ENCODE assay signal across 8 mouse cellular contexts in the genomic region with DNA sequence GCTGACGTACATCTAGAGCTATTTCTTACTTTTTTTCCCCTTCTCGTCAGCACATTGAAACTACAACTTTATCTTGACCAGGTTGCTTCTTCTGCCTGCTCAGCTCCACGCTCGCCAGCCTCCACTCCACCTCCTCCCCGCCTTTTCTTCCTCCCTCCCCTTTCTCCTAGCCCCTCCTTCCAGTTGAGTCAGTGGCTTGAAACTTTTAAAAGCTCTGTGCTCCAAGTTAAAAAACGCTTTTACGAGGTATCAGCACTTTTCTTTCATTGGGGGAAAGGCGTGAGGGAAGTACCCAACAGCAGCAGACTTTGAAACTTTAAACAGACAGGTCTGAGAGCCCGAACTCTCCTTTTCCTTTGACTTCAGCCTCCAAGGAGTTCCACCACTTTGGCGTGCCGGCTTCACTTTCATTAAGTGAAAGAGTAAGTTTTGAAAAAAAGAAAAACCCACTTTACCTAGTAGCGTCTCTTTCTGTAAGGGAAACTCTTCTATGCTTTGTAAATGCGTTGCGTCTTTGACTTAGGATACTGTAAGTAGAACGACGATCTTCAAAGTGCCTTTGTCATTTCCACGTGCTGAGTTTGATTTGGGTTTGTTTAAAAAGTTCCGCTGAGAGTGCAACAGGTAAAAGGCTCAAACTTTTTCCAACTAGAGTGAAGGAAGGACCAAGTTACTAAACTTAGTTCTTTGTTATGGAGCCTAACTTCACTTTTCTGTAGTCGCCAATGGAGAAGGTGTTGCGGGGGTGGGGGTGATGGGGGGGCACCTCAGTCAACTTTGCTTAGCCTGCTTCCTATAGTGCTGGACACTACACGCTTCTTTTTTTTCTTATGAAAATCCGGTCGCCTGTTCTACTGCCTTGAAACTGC. TPM values are rescaled to one million over a fixed set of nuclear protein-coding genes. Genes with fewer than 3 reads are reported as not detected.
DNase-seq lines count a peak whose midpoint lies in the region; ATAC-seq and TF ChIP-seq lines count a peak whose summit lies in the region.

Gja1 (plus strand) TSS at position 234 of the 869 bp plus-strand sequence.

- H3K27ac ChIP-seq in heart, embryonic 15.5 days: peak within 1 kb of the TSS; percentile 87
- peak within 1 kb of the TSS; percentile 82 for H3K27ac ChIP-seq in kidney, postnatal 0 days
- no peak within 1 kb of the TSS for H3K27ac ChIP-seq in liver, embryonic 15.5 days (replicated peaks)
- no peak within 1 kb of the TSS for H3K27ac ChIP-seq in neural tube, embryonic 12.5 days

- no peaks in the 10 kb centered on the region for H3K27me3 ChIP-seq in heart, embryonic 15.5 days
- no peaks in the 10 kb centered on the region for H3K27me3 ChIP-seq in kidney, postnatal 0 days (ENCODE audit: insufficient read depth, low read length)
- peaks cover 30% of the 10 kb centered on the region for H3K27me3 ChIP-seq in liver, embryonic 15.5 days
- H3K27me3 ChIP-seq in neural tube, embryonic 12.5 days (replicated peaks): no peaks in the 10 kb centered on the region

- H3K4me3 ChIP-seq in heart, embryonic 15.5 days: peak within 1 kb of the TSS; percentile 70
- H3K4me3 ChIP-seq in kidney, postnatal 0 days (replicated peaks; ENCODE audit: low read depth, low read length): peak within 1 kb of the TSS; percentile 72
- H3K4me3 ChIP-seq in liver, embryonic 15.5 days (replicated peaks): peak within 1 kb of the TSS; percentile 50
- H3K4me3 ChIP-seq in neural tube, embryonic 12.5 days: peak within 1 kb of the TSS; percentile 51

- H3K4me1 ChIP-seq in heart, embryonic 15.5 days (replicated peaks): peaks cover 11% of the 10 kb centered on the region
- 0 out of 2 replicates have a peak, but pooled peaks cover 3% of the 10 kb centered on the region for H3K4me1 ChIP-seq in kidney, postnatal 0 days (replicated peaks; ENCODE audit: insufficient read depth, low read length)
- H3K4me1 ChIP-seq in liver, embryonic 15.5 days (replicated peaks): peaks cover 20% of the 10 kb centered on the region
- peaks cover 6% of the 10 kb centered on the region for H3K4me1 ChIP-seq in neural tube, embryonic 12.5 days

- peak; percentile 70; the same call in 1 of the 2 replicates for ATAC-seq in erythroblast, adult 5-6 weeks (replicated peaks; ENCODE audit: low FRiP score, poor library complexity, severe bottlenecking)
- peak; percentile 78 for ATAC-seq in heart, embryonic 15.5 days (replicated peaks; ENCODE audit: insufficient number of reproducible peaks, insufficient read depth, low FRiP score, low read depth)
- ATAC-seq in kidney, postnatal 0 days (replicated peaks; ENCODE audit: low FRiP score, low read depth): peak; percentile 52
- ATAC-seq in liver, embryonic 15.5 days (ENCODE audit: insufficient read depth): peak; percentile 34; the same call in 1 of the 2 replicates
- ATAC-seq in neural tube, embryonic 12.5 days (ENCODE audit: low FRiP score, low read depth): peak; percentile 34

- H3K9ac ChIP-seq in heart, embryonic 15.5 days: peak within 1 kb of the TSS; percentile 83
- H3K9ac ChIP-seq in kidney, postnatal 0 days (ENCODE audit: low read depth, low read length): peak within 1 kb of the TSS; percentile 73
- H3K9ac ChIP-seq in liver, embryonic 15.5 days: no peak within 1 kb of the TSS
- peak within 1 kb of the TSS; percentile 62 for H3K9ac ChIP-seq in neural tube, embryonic 12.5 days

- under 1% methylated on average over 23 of the region's 23 CpGs for WGBS in heart, embryonic 15.5 days
- WGBS in kidney, postnatal 0 days: 0% methylated on average over 23 of the region's 23 CpGs
- WGBS in liver, embryonic 15.5 days (ENCODE audit: insufficient replicate concordance): 0% methylated on average over 23 of the region's 23 CpGs
- WGBS in neural tube, embryonic 12.5 days: under 1% methylated on average over 23 of the region's 23 CpGs

- no peaks in the 10 kb centered on the region for H3K9me3 ChIP-seq in heart, embryonic 15.5 days (replicated peaks)
- H3K9me3 ChIP-seq in kidney, postnatal 0 days (replicated peaks; ENCODE audit: low read length): no peaks in the 10 kb centered on the region
- no peaks in the 10 kb centered on the region for H3K9me3 ChIP-seq in liver, embryonic 15.5 days (replicated peaks)
- H3K9me3 ChIP-seq in neural tube, embryonic 12.5 days: no peaks in the 10 kb centered on the region

- H3K36me3 ChIP-seq in heart, embryonic 15.5 days: no peaks in the 10 kb centered on the region
- no peaks in the 10 kb centered on the region for H3K36me3 ChIP-seq in kidney, postnatal 0 days (ENCODE audit: insufficient read depth, low read length)
- H3K36me3 ChIP-seq in liver, embryonic 15.5 days (replicated peaks): no peaks in the 10 kb centered on the region
- no peaks in the 10 kb centered on the region for H3K36me3 ChIP-seq in neural tube, embryonic 12.5 days

- H3K4me2 ChIP-seq in heart, embryonic 15.5 days: peak within 1 kb of the TSS; percentile 68
- peak within 1 kb of the TSS; percentile 87 for H3K4me2 ChIP-seq in kidney, postnatal 0 days (ENCODE audit: low read length)
- peak within 1 kb of the TSS; percentile 70 for H3K4me2 ChIP-seq in liver, embryonic 15.5 days
- peak within 1 kb of the TSS; percentile 80 for H3K4me2 ChIP-seq in neural tube, embryonic 12.5 days (replicated peaks)

- DNase-seq in A20 (ENCODE audit: low read depth, low spot score) (peak; percentile 70), adipocyte (ENCODE audit: low spot score) (peak; percentile 35), MN1 (ENCODE audit: low spot score) (no peak)
- peak; percentile 92 for DNase-seq in kidney, postnatal 0 days (ENCODE audit: low spot score)

- TF ChIP-seq CTCF in kidney, postnatal 0 days (IDR thresholded peaks at IDR 0.05; ENCODE audit: low read depth): no peak

RNA-seq across cellular contexts. Expression of gene Gja1, which starts in this region (rescaled TPM):
- total RNA-seq in erythroblast, adult 5-6 weeks (2015; ENCODE audit: low replicate concordance): 1.0 and 2.1 TPM in 2 replicates
- total RNA-seq in erythroblast, adult 5-6 weeks (2017; ENCODE audit: low replicate concordance): 1.3 and 2.0 TPM in 2 replicates
- polyA plus RNA-seq in heart, embryonic 15.5 days (2015; fragmentation: Nextera tagmentation; extraction: Ambion mirVana): 368 and 467 TPM in 2 replicates
- polyA plus RNA-seq in kidney, postnatal 0 days (2015; fragmentation: Nextera tagmentation; extraction: Ambion mirVana): 77.2 and 81.2 TPM in 2 replicates
- polyA plus RNA-seq in liver, embryonic 15.5 days (2015; fragmentation: Nextera tagmentation; extraction: Ambion mirVana): 4.3 TPM in 2 replicates
- 128 and 132 TPM in 2 replicates for polyA plus RNA-seq in neural tube, embryonic 12.5 days (2016; fragmentation: Nextera tagmentation; extraction: Ambion mirVana)

Comparison
In these comparisons a context has a peak if more than half of its experiments do, and no peak if none do; other contexts are left out.
1. RNA of gene Gja1 (polyA plus RNA-seq): 368 to 467 TPM in heart, embryonic 15.5 days, 128 to 132 TPM in neural tube, embryonic 12.5 days and 77.2 to 81.2 TPM in kidney, postnatal 0 days; 4.3 TPM in liver, embryonic 15.5 days; every median in the first group is over 10 times any median in the second.
2. H3K27ac ChIP-seq: peak in heart, embryonic 15.5 days (single experiment) and kidney, postnatal 0 days (single experiment); none in liver, embryonic 15.5 days (single experiment) and neural tube, embryonic 12.5 days (single experiment).
3. Peak in every context shown above with its lines, with median percentiles within 50 percentile points of each other: ATAC-seq, H3K4me2 ChIP-seq and H3K4me3 ChIP-seq.